Mouse (Mus musculus): Measurements from ENCODE around the gene Lrrc37a.
"Not testable (repeated sequence)": the region's sequence is repeated elsewhere in the genome, so short reads cannot be mapped to it uniquely, and the experiment has no call there.

DNA sequence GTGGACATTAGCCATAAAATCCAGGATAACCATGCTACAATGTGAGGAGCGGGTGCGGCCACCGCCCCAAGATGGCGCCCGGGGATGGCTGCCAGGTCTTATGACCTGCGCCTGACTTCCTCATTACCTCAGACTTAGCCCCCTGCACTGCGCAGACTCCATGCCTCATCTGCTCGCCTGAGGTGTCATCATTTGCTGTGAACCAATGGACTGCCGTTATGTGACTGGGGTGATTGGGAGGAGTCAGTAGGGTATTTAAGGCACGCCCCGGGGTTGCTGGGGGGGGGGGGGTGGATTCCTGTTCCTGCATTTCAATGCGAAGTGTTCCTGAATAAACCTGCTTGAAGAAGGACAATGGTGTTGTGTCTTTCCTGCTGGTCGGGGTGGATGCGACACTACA lies 54.7 kb downstream of the Lrrc37a start:
- TF ChIP-seq GATA1 (IDR thresholded peaks at IDR 0.05; ENCODE audit: low read depth, low read length); POLR2A (IDR thresholded peaks at IDR 0.05; ENCODE audit: control insufficient read depth in 1 of 2, insufficient read depth in 1 of 2, low read depth in 1 of 2, low read length in 2 of 2, poor library complexity in 1 of 2); CTCF (IDR thresholded peaks at IDR 0.05 in 2 of 3, conservative IDR thresholded peaks at IDR 0.05 in 1 of 3; ENCODE audit: control insufficient read depth in 1 of 3, insufficient read depth in 1 of 3, low read depth in 2 of 3, low read length in 3 of 3, poor library complexity in 1 of 3, severe bottlenecking in 1 of 3); MXI1 (IDR thresholded peaks at IDR 0.05; ENCODE audit: low read depth, low read length); EP300 (IDR thresholded peaks at IDR 0.05; ENCODE audit: low read depth in 1 of 2, low read length in 2 of 2); POLR2AphosphoS2 (IDR thresholded peaks at IDR 0.05; ENCODE audit: low read length); MAZ (IDR thresholded peaks at IDR 0.05; ENCODE audit: low read depth, low read length); POLR2AphosphoS5 (IDR thresholded peaks at IDR 0.05; ENCODE audit: borderline replicate concordance, low read depth, low read length): not testable (repeated sequence)

Measured in MEL (cell line).